Mouse (Mus musculus) lung, embryonic 16.5 days (tissue): ENCODE data around the gene Abcc4. TPM values are rescaled to one million over a fixed set of nuclear protein-coding genes. Genes with fewer than 3 reads are reported as not detected.

Experiments used
- ATAC-seq: fragments of 200-750 bp; cut with Nextera tagmentation; 2 replicates; pipeline ENCODE4 v1.8.0; 2017; ENCODE audit warnings: low read depth, mild to moderate bottlenecking, moderate library complexity
- H3K27ac ChIP-seq: fragments of 300-500 bp; sonication (generic); 2 replicates; pipeline ENCODE4 v1.5.1; 2014; ENCODE audit warnings: mild to moderate bottlenecking, control low read depth, low read length
- H3K27me3 ChIP-seq: fragments of 300-500 bp; sonication (generic); 2 replicates; pipeline ENCODE4 v1.6.1; 2014; ENCODE audit warnings: low read depth, low read length, mixed read lengths; ENCODE audit not compliant: control insufficient read depth, insufficient read depth
- H3K36me3 ChIP-seq: fragments of 300-500 bp; sonication (generic); 2 replicates; pipeline ENCODE4 v1.6.1; 2014; ENCODE audit warnings: low read length; ENCODE audit not compliant: control insufficient read depth, insufficient read depth
- H3K4me1 ChIP-seq: fragments of 300-500 bp; sonication (generic); replicated peaks from 2 replicates; pipeline ENCODE4 v1.6.1; 2014; ENCODE audit warnings: low read length, mixed read lengths; ENCODE audit not compliant: control insufficient read depth, insufficient read depth
- H3K4me2 ChIP-seq: fragments of 300-500 bp; sonication (generic); 2 replicates; pipeline ENCODE4 v1.6.1; 2014; ENCODE audit warnings: low read depth, low read length, control low read depth
- H3K4me3 ChIP-seq: fragments of 300-500 bp; sonication (generic); 2 replicates; pipeline ENCODE4 v1.5.1; 2014; ENCODE audit warnings: mild to moderate bottlenecking, low read length, control low read depth
- H3K9ac ChIP-seq: fragments of 300-500 bp; sonication (generic); 2 replicates; pipeline ENCODE4 v1.6.1; 2014; ENCODE audit warnings: low read length, control low read depth
- H3K9me3 ChIP-seq: fragments of 300-500 bp; sonication (generic); 2 replicates; pipeline ENCODE4 v1.6.1; 2016; ENCODE audit warnings: low read length; ENCODE audit not compliant: control insufficient read depth
- WGBS: fragments of 180-500 bp; shearing (Covaris S2); extraction: QIAGEN DNeasy Blood & Tissue Kit; methylation state at CpG from one replicate; pipeline ENCODE4 v1.1.7; 2014; 5-methylcytosine and 5-hydroxymethylcytosine counted together
- polyA plus RNA-seq: library from polyadenylated mRNA; unstranded; fragments of >200 nt; fragmentation: Nextera tagmentation; extraction: Ambion mirVana; gene quantifications from 2 replicates; pipeline ENCODE4 v1.2.1, GENCODE M21; 2015

Gene Abcc4
- polyA plus RNA-seq, 1 experiment from 2014 or later = 2.5 TPM

DNA sequence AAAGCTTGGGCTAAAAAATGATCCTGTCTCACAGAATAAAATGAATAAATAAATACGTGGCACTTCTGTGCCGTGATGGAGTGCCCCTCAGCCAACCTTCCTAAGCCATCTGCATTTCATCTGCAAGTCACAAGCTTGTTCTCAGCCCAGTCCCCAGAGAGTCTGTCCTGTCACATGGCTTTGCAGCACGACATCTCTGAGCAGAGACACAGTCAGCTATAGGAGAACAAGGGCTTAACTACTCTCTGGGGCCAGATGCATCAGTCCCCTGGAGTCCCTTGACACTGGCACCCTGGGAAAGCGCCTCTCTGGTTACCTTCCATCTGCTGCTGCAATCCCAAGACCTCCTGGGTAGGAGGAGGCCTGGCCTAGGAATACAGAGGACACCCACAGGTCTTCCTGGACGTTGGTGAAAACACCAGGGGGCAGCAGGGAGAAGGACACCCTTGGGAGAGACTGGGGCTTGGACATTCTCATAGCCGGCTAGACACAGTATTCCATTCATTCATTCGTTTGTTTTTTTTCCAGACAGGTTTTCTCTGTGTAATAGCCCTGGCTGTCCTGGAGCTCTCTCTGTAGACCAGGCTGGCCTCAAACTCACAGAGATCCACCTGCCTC, 3.9 kb downstream of the Abcc4 start:
- Histone ChIP-seq H3K4me3 (no peak overlapping the region), H3K9me3 (no peaks in the 10 kb centered on the region), H3K36me3 (no peaks in the 10 kb centered on the region), H3K27ac (no peak overlapping the region), H3K9ac (no peak overlapping the region), H3K4me1 (peaks cover 6% of the 10 kb centered on the region; the same call in 1 of the 2 replicates), H3K4me2 (no peak overlapping the region), H3K27me3 (peaks cover 25% of the 10 kb centered on the region)
- ATAC-seq = no peak
- 47% methylated on average over 7 of the region's 7 CpGs for WGBS

GRCm38 (mm10) chr14:118700576-118700975, 5.4 kb downstream of the Abcc4 start:
- 74% methylated on average over 7 of the region's 7 CpGs for WGBS
- H3K4me3 ChIP-seq = no peak overlapping the region
- peaks cover 17% of the 10 kb centered on the region for H3K27me3 ChIP-seq
- ATAC-seq = no peak
- H3K4me1 ChIP-seq = peaks cover 3% of the 10 kb centered on the region; the same call in 1 of the 2 replicates
- H3K4me2 ChIP-seq = no peak overlapping the region
- H3K27ac ChIP-seq = no peak overlapping the region
- H3K36me3 ChIP-seq = no peaks in the 10 kb centered on the region
- H3K9me3 ChIP-seq = no peaks in the 10 kb centered on the region
- no peak overlapping the region for H3K9ac ChIP-seq

GRCm38 (mm10) chr14:118699963-118700362, 6.1 kb downstream of the Abcc4 start:
- Histone ChIP-seq H3K27me3 (peaks cover 10% of the 10 kb centered on the region), H3K4me3 (no peak overlapping the region), H3K9me3 (no peaks in the 10 kb centered on the region), H3K27ac (no peak overlapping the region), H3K4me1 (no peaks in the 10 kb centered on the region), H3K36me3 (no peaks in the 10 kb centered on the region), H3K9ac (no peak overlapping the region), H3K4me2 (no peak overlapping the region)
- ATAC-seq = no peak
- 45% methylated on average over 5 of the region's 5 CpGs for WGBS

DNA sequence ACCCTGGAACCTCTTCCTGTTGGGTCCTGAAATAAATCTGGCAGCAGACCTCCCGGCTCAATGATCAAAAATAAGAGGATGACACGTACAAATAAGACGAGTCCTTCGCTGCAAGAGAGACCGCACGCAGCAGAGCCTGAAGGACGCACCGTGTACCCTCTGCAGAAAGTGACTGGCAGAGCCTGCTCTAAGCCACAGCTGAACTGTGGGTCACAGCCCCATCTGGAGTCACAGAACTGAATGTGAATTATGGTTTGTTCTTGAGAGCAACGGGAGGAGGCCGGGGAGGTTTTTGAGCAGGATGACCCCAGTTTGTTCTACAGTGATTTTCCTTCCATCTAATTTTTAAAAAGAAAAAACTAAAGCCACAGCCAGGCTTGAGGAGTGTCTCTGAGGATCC, 6.5 kb downstream of the Abcc4 start:
- peaks cover 6% of the 10 kb centered on the region for H3K27me3 ChIP-seq
- no peak for ATAC-seq
- no peak overlapping the region for H3K9ac ChIP-seq
- H3K36me3 ChIP-seq = no peaks in the 10 kb centered on the region
- whole genome bisulfite sequencing = 72% methylated on average over 10 of the region's 10 CpGs
- H3K27ac ChIP-seq = no peak overlapping the region
- no peak overlapping the region for H3K4me3 ChIP-seq
- H3K4me2 ChIP-seq = no peak overlapping the region
- no peaks in the 10 kb centered on the region for H3K4me1 ChIP-seq
- no peaks in the 10 kb centered on the region for H3K9me3 ChIP-seq

DNA sequence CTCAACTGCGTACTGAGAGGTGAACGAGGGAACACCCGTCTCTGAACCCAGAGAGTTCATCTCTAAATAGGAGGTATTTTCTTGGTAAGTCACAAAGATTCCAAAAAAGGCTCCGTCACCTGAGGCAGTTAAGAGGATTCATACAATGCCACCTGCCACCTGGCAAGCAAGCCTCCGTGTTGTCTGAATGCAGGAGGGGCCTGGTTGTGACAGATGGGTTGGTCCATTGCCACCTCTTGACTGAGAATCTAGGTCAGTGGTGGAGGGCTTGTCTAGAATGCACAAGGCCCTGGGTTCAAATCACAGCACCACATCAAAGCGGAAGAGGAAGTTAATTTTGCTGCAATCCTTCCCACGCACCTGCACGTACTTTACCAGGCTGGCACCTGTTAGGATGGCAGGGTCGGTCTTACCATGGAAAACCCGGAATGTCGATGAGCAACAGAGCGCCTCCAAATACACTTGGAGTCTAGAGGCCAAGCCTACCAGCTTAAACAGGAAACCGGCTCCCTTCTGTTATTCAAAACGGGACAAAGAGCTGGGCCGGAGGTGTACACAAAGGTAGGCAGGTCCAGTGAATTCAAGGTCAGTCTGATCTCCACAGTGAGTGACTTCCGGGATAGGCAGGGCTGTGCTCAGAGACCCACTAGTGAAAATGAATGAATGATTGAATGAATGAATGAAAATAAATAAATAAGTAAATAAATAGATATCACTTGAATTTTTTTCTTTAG, 9.3 kb downstream of the Abcc4 start:
- no peaks in the 10 kb centered on the region for H3K4me1 ChIP-seq
- H3K4me2 ChIP-seq = no peak overlapping the region
- H3K4me3 ChIP-seq = no peak overlapping the region
- no peaks in the 10 kb centered on the region for H3K27me3 ChIP-seq
- no peak overlapping the region for H3K27ac ChIP-seq
- H3K9me3 ChIP-seq = no peaks in the 10 kb centered on the region
- H3K9ac ChIP-seq = no peak overlapping the region
- no peaks in the 10 kb centered on the region for H3K36me3 ChIP-seq
- WGBS = 92% methylated on average over 16 of the region's 16 CpGs
- ATAC-seq = no peak

DNA sequence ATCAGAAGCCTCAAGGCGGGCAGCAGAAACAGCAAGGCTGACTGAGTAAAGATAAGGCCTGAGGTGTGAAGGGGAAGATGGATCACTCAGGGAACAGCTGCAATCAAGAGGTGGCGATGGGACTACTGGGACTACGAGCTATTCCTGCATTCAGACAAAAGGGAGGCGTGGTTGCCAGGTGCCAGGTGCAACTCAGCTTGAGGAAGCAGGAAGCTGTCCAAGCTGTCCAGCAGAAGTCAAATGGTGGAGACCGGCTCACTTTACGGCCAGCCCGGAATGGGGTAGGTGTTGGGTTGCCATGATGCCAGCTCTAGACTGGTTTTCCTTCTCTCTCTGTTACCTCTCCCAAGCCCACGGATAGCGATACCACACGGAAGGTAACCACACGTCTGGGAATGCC, 10.2 kb downstream of the Abcc4 start:
- Histone ChIP-seq H3K4me1 (no peaks in the 10 kb centered on the region), H3K36me3 (no peaks in the 10 kb centered on the region), H3K4me3 (no peak overlapping the region), H3K4me2 (no peak overlapping the region), H3K9ac (no peak overlapping the region), H3K27me3 (no peaks in the 10 kb centered on the region), H3K9me3 (no peaks in the 10 kb centered on the region), H3K27ac (no peak overlapping the region)
- no peak for ATAC-seq
- 82% methylated on average over 11 of the region's 11 CpGs for WGBS

- Histone ChIP-seq H3K4me3 (no peak overlapping the region), H3K27ac (no peak overlapping the region), H3K9me3 (no peaks in the 10 kb centered on the region), H3K27me3 (no peaks in the 10 kb centered on the region), H3K4me2 (no peak overlapping the region), H3K36me3 (no peaks in the 10 kb centered on the region), H3K4me1 (peaks cover 5% of the 10 kb centered on the region; the same call in 1 of the 2 replicates), H3K9ac (no peak overlapping the region)
- WGBS = 79% methylated on average over 7 of the region's 7 CpGs
- ATAC-seq = no peak
Measured at GRCm38 (mm10) chr14:118694321-118694720, 11.7 kb downstream of the Abcc4 start.

DNA sequence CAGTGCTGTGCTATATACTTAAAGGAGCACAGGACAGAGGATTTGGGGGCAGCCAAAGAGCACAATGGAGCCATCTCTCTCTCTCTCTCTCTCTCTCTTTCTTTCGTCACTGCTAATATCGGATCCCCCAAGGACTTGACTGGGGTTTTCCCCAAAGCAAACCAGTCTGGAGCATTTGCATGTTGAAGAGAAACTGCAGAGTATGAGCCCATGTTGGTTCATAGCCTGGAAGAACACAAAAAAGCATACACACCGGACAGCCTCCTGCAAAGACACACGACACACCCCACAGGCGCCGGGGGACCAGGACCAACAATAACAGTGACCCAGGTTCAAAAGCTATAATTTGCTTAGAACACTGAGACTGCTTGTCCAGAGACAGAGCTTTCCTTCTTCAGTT, 14.1 kb downstream of the Abcc4 start:
- peaks cover 12% of the 10 kb centered on the region for H3K4me1 ChIP-seq
- no peaks in the 10 kb centered on the region for H3K9me3 ChIP-seq
- H3K27ac ChIP-seq = 0 out of 2 replicates have a peak overlapping the region, but pooled peaks have one; percentile 34
- no peak overlapping the region for H3K9ac ChIP-seq
- H3K4me2 ChIP-seq = no peak overlapping the region
- no peak for ATAC-seq
- WGBS = 84% methylated on average over 6 of the region's 6 CpGs
- no peaks in the 10 kb centered on the region for H3K36me3 ChIP-seq
- no peak overlapping the region for H3K4me3 ChIP-seq
- no peaks in the 10 kb centered on the region for H3K27me3 ChIP-seq

DNA sequence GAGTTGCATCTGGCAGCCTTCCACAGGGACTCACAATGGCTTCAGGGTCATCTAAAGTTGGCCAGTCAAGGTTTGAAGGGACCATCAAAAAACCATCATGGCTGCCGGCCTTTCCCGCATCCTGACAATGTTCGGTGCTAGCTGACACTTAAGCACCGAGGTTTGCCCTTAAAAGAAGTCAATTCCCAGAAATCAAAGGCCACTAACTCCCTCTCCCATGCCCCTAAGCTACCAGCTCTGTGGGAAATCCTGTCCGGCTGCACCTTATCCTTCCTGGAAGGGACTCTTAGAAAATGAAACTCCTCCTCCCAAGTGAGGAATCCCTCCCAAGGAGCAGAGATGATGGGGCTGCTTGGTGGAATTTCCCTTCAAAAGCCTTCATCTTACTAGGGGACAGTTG, 14.6 kb downstream of the Abcc4 start:
- ATAC-seq = no peak
- Histone ChIP-seq H3K4me3 (no peak overlapping the region), H3K9me3 (no peaks in the 10 kb centered on the region), H3K36me3 (no peaks in the 10 kb centered on the region), H3K27ac (peak overlapping the region; percentile 34; the same call in 1 of the 2 replicates), H3K27me3 (no peaks in the 10 kb centered on the region), H3K9ac (no peak overlapping the region), H3K4me1 (peaks cover 12% of the 10 kb centered on the region), H3K4me2 (no peak overlapping the region)
- 72% methylated on average over 5 of the region's 5 CpGs for WGBS
